Mouse (Mus musculus) inflammation-experienced regulatory T-cells, adult 6 months (primary cell): Measurements from ENCODE around the gene Gm45021. TPM values are rescaled to one million over a fixed set of nuclear protein-coding genes. Genes with fewer than 3 reads are reported as not detected.

Experiments used
- ATAC-seq: one replicate; pipeline ENCODE4 v1.8.0; 2017
- polyA plus RNA-seq, 3 experiments: library from polyadenylated mRNA; unstranded; fragments of 100-300 nt; shearing (Covaris generic); gene quantifications; one replicate each; pipeline ENCODE4 v1.2.1; 2017

The Gm45021 gene
- polyA plus RNA-seq = not detected

DNA sequence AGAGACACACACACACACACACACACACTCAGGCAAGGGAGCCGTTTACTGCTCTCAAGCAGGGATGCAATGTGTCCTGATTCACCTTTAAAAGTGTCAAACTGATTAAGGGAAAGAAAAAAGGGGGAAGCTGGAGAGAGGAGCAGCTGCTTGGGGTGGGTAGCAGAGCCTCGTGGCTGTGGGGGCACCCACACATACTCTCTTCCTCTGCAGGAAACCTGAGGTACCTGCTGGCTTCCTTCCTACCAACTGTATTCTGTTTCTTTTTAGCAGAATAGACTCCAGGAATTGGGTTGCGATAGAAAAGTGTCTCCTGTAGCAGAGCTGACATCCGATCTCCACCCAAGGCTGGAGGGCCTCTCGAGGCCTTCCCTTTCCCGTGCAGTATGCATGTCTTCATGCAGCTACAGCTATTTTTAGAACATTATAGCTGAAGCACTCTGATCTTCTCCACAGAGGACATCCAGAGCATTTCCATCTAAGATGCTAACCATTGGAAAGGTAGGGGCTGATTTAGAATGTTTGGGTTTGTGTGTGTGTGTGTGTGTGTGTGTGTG, at the start of gene Gm45021:
Gene Gm45021, plus strand, starts transcription at position 417 of the 557 bp plus-strand sequence.
- ATAC-seq = no peak

DNA sequence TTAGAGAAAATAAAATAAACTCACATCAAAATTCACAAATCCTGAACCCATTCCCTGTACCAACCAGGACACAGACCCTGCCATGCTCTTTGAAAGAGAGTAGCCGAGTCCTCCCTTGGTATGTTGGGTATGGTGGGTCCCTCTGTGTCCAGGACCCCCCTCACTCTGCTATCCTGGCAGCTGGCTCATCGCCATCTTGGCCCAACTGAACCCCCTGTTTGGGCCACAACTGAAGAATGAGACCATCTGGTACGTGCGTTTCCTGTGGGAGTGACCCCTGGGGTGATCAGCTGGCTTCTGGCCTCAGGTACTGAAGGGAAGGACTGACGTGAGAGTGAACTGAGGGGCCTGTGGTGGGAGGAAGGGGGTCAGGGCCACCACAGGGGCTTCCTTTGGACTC, 49.5 kb upstream of the Gm45021 start:
- ATAC-seq = no peak

DNA sequence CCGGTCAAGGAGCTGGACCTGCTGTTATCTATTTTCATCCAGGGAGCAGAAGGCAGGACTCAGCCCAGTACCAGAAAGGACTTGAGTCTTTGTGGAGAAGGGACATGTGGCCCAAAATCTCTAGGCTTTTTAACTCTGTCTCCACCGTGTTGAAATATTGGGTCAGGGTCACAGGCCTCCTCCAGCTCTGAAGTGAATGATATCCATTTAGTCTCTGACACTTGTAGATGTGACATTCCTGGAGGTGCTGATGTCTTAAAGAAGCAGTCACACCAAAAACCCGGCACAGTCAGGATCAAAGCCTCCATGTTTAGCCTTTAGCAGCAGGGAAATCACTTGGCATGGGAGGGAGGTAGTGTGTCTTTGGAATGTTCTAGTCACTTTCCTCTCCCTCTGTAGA, 48.7 kb upstream of the Gm45021 start:
- no peak for ATAC-seq

DNA sequence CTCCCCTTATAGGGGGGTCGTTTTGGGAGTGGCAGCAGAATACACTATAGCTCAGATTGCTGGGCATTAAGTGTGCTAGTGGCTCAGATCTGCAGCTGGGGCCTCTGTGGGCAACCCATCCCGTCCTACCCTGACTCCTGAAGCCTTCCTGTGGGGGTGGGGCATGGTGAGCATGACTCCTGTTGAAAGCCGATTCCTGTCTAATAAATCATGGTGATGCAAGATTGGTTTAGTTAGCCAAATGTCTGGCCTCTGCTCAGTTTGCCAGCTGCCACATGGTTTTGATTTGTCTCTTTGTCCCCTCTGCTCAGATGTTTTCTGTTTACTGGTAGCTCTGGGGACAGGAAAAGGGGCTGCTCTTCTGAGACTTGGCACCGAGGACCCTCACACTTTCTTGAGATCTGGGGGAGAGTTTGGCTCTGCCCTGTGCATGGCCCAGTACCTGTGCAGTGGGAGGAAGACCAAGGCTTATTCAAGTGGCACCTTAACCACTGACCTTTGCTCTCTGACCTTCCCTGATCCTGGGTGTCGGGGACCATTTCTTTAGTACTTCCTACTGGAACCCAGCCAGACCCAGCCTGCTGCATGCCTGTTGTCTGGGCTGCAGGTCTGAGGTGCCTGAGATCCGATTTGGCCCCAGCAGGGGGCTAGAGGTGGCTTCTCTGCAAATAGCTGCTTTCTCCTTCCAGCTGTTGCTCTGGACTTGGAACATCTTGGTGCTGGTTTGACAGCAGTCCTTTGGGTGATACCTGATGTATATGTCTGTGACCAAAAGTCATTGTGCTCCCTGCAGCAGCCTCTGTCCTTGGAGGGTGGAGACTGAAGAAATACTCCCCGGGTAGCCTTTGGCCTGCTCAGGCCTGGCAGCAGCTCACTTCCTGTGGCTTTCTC, 47.6 kb upstream of the Gm45021 start:
- no peak for ATAC-seq

DNA sequence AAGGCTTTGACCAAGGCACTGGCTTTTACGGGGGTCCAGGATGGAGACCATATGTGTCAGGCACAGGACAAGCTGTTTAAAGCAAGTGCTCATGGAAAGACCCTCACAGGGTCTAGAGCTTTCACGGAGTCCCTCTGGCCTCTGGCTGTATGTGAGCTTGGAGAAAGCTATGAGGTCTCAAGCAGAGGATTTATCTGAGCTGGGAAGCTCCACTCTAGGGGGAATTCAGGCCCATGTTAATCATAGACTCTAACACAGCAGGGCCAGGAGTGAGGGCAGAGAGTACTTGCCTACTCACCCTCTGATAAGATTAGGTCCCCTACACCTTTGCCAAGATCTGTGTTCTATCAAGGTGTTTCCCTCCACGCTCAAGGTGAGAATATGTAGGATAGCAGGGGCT, 46.8 kb upstream of the Gm45021 start:
- ATAC-seq = no peak

DNA sequence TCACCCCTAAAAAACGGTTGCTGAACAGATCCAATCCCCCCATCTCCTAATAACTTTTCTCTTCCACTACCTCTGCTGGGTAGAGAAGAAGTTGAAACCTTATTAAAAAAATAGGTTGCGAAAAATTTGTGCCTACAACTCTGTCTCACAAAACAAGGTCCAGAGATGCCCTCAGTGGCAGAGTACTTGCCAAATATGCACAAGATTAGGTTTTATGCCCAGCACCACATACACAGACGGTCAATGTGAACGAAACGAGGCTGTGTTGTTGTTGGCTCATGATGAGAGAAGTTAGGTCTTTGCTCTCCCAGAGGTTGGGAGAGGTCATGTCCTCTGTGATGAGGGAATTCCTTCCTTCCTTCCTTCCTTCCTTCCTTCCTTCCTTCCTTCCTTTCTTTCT, 44.2 kb upstream of the Gm45021 start:
- ATAC-seq = no peak

DNA sequence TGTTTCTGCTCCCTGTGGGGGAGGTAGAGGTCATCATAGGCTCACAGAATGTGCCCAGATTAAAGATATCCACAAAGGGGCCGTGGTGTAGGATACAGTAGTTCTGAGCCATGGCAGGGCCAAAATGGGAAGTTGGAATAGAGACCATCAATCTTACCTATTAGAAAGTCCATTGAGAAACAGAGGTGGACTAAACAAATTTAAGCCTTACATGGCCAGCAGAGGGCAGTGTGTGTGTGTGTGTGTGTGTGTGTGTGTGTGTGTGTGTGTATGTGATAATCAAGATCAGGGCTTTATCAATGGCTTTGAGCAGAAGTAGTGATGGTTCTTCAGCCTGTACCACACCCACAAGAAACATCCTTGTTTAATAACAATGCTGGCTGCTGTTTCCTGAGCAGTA, 43.1 kb upstream of the Gm45021 start:
- ATAC-seq = no peak

DNA sequence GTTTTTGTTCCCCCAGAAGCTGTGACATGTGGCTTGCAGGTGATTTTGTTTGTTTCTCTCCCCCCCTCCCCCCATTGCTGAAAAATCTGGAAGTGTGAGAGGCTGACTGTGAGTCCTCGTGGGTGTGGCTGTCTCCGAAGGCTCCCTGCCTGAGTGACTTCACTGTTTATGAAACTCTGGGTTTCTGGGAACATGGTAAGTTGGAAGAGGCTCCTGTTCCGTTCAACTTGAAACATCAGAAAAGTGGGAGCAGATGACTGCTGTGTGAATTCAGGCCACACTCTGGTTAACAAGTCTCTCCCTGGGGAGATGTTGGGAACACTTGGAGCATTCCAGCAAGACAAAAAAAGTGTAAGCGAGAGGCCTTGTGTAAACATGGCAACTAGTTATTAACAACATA, 42.6 kb upstream of the Gm45021 start:
- ATAC-seq = no peak

DNA sequence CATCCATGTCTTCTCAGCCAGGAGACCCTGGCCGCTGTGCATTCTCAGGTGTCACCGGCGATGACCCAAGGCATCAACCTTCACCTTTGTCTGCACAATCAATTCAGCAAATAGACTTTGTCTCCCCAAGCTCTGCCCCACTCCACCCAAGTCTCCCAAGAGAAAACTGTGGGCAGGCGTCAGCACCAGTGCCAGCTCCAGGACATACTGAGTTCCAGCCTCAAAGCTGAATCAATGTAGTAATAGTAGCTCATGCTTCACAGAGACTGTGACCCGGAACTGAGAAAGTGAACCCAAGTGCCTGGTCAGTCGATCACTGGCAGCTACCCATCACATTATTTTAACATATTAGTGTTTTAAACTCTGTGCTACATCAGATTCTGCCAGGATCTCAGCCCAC, 41.1 kb upstream of the Gm45021 start:
- no peak for ATAC-seq

DNA sequence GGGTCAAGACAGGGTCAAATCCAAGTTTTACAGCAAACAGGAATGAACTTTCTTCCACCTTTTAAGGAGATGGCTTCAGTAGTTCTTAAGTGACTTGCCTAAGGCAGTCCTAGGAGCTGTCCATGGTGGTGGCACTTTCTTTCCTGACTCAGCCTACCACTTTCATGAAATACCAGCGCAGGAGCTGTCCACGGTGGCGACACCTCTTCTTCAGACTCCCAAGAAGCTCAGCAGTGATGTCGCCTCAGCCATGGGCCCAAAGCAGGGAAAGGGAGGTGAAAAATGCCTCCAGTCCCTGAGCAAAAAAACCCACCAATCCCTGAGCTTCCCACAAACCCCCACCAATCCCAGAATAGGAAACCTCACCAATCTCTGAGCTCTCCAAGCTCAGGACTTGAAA, 36.5 kb upstream of the Gm45021 start:
- ATAC-seq = no peak

DNA sequence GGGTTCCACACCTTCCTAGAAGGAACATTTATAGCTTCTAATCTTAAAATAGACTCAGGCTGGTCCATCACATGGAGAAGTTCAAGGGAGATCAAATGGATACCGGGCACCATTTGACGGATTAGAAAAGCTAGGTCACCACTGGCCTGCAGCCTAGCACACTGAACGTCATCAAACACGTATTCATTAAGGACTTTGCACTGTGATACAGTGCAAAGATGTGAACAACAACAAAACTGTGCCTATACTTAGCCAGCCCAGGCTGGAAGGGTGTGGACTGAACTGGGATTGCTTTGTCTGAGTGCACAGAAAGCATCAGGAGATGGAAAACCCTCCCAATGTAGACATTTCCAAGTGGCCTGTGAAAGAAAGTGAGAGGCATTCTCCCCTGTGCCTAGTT, 35.6 kb upstream of the Gm45021 start:
- ATAC-seq = no peak

DNA sequence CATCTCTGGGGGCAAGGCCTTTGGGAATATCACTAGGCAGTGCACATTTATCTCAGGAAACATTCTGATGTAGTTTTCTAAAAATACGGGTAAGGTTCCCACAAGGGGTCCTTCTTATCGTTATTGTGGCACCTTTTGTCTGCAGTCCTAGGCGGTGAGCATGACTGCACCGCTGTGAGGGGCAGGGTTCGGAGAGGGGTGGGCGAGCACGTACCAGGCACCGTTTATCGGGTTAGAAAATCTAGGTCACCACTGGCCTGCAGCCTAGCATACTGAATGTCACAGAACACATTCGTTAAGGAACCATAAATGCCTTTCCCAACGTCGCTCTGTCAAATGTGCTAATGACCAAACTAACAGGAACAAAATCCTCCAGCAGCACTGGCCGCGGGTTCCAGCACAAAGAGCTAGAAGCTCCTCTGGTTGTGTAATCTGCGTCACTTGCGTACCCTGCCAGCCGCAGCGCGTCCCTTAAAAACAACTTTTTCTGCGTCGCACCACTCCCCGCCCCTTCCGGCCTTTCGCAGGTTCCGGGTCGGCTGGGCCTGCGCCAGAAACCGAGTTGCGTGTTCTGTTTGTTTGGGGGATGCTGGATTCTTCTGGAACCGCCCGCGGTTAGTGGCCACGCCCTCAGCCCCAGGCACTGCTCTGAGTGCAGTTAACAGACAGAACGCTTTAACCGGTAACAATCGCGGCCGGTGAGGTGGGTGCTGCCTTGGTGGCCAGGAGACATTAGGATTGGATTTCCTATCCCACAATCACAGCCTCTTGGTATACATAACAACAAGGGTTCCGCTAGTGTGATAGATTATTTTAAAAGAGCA, 34.9 kb upstream of the Gm45021 start, which contains the start of gene Lrrc61:
Gene Lrrc61, plus strand, starts transcription at position 517 of the 824 bp plus-strand sequence.
- peak; percentile 96 for ATAC-seq

DNA sequence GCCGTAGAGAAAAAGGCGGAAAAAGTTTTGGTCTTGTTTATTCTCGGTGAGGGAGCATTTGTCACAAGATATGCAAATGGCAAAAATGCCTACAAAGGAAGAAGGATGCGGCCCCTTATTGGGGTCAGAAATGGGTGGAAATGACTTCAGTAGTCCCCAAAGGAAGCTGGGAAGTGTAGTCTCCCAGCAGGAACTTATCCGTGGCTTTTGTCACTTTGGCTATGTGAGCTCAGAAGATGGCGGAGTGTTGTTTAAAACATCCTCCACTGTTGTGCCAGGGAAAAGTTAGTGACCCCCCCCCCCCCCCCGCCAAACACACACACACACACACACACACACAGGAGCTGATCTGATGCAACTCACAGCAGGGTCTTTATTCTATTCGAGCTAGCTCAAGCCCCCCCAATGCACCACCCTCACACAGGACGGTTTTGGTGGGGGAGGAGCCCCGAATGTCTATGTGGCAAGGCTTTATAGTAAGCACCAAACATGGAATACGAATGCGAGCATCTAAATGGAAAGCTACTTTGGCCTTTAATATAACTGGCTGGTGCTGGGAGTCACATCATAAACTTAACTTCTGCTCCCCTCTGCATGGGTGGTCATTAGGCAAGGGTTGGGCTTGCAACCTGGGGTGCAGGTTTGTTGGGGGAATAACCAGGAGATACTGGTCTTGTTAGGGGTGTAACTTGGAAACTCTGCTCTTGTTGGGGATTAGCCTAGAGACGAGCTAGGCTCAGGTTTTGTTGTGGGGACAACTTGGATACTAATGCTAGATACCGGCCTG, 34.1 kb upstream of the Gm45021 start:
- ATAC-seq = peak; percentile 2

DNA sequence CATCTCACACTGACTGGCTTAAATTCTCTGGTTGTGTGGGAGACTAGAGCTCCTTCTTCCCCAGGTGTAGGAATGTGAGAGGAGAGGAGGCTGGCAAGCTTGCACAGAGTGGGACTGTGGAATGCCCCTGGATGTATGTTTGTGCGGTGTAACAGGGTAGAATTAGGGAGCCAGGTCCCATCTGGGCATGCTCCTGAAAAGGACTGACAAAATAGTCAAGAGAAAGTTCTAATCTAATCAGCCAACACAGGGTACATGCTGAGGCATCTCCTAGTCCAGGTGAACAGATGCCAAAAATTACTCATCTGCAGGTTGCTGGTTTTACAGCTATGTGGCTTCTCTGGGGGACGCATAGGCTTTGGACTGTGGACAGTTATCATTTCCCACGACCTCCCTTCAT, 33.5 kb upstream of the Gm45021 start:
- no peak for ATAC-seq

DNA sequence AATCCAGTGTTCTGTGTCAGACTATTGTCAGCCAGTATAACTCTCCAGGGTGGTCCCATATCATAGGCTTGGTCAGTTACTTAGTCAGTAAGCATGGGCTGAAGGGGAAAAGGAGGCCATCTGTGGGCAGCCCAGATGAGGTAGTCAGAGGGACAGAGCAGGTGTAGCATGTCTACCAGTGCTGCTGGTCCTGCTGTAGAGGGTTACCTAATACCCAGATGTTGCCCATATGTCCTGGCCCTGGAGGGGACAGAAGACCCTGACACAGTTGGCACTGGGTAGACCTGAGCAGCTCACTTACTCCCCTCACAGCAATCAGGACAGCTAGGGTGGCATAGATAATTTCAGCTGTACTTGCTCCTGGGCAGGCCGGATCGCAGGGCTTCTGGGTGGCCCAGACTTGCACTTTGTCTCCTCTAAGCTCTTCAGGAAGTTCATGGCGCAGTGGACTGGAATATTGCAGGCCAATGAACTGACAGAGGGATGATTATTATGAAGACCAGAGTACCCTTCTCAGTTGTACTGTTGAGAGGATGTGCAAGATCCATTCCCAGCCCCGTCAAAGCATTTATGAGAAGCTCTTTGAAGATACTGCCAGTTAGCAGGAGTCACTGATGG, 23.6 kb upstream of the Gm45021 start:
- ATAC-seq = no peak

DNA sequence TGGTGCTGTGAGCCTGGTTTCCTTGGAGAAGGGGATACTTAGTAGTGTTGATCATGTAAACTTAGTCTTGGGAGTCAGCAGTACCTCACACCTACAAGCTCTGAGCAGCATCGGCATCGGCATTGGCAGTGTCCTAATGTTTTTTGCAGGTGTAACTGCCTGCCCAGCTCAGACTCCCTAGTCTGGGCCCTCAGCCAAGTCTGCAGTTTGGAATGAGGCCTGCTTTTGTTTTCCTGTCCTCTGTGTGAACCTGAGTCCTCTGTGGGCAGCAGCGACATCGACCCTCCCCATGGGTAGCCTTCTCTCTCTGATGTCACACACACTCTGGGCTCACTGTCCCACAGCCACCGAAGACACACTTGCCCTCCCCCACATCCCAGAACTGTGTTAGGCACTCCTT, 23.1 kb upstream of the Gm45021 start:
- ATAC-seq = no peak

DNA sequence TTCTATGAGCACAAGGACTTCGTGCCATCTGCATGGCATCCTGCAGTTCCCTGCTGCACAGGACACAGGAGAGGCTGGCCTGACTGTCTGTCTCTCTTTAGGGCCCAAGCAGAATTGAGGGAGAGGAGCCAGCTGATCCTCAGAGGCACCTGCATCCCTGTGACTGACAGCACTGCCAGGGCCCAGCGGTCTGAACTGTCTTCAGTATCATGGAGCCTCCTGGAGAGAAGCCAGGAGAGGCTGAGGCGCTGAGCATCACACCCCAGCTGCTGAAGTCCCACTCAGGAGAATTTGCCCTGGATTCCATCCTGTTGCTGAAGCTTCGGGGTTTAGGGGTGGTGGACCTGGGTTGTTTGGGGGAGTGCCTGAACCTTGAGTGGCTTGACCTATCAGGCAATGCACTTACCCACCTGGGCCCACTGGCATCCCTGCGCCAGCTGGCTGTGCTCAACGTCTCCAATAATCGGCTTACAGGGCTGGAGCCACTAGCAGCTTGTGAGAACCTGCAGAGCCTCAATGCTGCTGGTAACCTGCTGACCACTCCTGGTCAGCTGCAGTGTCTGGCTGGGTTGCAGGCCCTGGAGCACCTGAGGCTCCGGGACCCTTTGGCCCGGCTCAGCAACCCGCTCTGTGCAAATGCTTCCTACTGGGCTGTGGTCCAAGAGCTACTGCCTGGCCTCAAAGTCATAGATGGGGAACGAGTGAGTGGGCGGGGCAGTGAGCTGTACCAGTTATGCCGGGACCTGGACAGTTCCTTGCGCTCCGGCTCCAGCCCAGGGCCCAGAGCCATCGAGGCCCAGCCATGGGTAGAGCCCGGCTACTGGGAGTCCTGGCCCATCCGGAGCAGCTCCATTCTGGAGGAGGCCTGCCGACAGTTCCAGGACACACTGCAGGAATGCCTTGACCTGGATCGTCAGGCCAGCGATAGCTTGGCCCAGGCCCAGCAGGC, 21.1 kb upstream of the Gm45021 start:
- ATAC-seq = no peak

DNA sequence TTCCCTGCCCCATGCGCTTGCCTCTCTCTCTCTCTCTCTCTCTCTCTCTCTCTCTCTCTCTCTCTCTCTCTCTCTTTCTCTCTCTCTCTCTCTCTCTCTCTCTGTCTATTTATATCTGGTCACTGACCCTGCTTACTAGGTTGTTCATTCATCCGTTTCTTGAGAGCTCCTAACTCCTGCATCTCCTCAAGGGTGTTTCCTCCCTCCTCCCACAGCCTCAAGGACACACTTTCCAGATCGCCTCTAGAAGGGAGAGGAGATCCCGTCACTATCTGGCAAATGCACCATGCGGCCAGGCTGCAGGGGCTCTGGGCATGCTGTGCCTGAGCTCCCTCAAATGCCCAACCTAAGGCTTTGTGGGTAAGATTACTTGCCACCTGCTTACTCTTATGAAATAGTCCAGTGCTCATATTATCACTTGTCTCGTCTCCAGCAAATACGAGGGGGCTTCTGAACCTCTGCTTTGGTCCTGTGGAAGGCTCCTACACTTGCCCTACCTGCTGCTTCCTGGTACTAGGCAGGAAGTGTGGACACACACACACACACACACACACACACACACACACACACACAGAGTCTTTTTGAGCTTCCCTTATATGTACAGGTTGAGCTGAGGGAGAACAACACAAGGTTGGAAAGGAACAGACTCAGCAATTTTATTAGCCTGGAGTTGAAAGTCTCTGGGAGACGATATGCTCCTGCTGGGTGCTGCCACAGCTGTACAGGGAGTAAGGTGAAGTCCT, 20.2 kb upstream of the Gm45021 start:
- ATAC-seq = peak; percentile 56

DNA sequence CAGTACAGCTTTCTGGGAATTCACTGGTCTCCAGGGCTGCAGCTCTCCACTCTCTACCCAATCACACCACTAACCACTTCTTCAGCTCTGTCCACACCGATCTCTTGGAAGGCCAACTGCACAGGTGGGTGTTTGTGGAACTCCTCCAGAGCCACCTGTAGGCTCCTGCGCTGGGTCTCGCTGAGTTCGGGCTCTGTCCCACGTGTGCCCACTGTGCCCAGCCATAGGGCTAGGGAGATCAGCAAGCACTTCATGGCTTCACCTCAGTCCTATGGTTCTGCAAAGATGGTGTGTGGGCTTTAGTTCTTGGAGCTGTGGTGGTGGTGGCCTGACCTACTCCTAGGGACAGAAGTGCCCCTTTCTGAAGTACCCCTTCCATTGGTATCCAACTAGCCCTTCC, 17.4 kb upstream of the Gm45021 start:
- ATAC-seq = no peak

DNA sequence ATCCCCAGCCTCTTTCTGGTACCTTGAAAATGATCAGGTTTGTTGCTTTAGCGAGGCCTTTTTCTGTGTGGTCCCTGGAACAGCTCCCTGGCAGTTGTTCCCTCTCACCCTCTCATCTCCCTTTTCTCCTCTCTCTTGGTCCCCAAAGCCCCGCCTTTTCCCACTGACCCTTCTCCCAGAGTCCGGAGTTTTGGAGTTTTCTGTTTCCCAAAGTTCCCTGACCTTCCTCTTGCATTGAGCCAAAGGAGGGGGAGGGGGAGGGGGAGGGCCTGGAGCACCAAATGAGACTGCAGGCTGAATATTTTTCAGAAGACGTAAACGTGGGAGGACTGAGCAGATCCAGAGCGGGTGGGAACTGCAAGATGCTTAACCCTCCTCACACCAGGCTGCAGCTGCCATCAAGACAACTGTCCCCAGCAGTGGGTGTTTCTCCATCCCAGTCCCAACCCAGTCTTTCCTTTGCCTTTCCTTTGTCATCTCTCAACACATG, 16.8 kb upstream of the Gm45021 start, which contains the start of gene Rarres2:
Gene Rarres2, minus strand, starts transcription at position 218 of the 490 bp plus-strand sequence.
- ATAC-seq = no peak
